Mouse (Mus musculus): ENCODE data around the gene Popdc2. TPM values are rescaled to one million over a fixed set of nuclear protein-coding genes. Genes with fewer than 3 reads are reported as not detected.
A peak's percentile ranks its signal among the peaks of the same experiment; 100 is the strongest.

The Popdc2 gene
- polyA plus RNA-seq, 1 experiment from 2014 or later: 0.59 TPM

DNA sequence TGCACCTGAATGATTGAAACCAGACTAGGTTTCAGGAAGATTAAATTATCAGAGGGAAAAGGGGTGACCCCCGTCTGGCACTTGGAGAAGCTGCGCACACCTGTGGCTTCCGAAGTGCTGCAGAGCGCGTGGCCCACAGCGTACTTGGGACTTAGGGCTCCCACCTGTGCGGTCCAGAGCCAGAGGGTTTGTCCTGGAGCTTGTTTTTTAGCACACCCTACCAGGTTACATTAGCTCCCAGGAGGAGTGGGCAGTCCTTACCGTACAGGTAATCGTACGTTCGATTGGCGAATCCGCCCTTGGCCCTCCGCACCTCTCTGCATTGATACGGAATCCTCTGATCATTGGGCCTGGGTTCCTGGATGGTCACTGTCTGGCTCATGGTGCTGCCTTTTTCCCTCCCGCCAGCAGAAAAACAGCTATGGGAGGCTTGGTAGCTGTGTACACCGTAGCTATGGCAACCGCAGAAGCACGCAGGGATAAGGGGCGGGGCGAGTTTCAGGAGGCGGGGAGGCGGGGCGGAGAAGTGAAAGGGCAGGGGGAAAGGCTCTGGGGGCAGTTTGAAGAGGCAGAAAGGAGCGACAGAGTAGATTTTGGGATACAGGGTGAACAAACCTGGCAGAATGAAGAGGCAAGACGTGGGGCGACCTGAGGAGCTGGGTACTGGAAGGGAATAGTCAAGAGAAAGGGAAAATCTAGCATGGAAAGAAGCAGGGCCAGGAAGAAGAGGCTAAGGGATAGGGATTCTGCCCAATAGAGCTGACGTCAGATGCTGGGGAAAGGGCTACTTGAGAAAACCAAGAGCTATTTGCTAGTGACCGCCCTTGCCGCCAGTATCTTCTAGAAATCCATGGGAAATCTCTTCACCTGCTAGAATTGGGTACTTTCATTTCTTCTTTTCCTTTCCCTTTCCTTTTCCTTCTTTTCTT is 20.3 kb upstream of the Popdc2 start, which contains the start of gene Maats1:
Gene Maats1 (minus strand): TSS at position 748 of the 929 bp plus-strand sequence.
- WGBS: 7% methylated on average over 30 of the region's 30 CpGs
- H3K4me1 ChIP-seq (ENCODE audit: control insufficient read depth, insufficient read depth, low read length): peaks cover 9% of the 10 kb centered on the region
- H3K9ac ChIP-seq (ENCODE audit: low read length): peak within 1 kb of the TSS; percentile 57
- H3K4me3 ChIP-seq (ENCODE audit: low read depth, low read length): peak within 1 kb of the TSS; percentile 29
- DNase-seq (ENCODE audit: low spot score, missing footprints): peak; percentile 98
- H3K27ac ChIP-seq (ENCODE audit: low read depth, low read length): no peak within 1 kb of the TSS
- no peaks in the 10 kb centered on the region for H3K9me3 ChIP-seq (ENCODE audit: control insufficient read depth, low read length)
- peak within 1 kb of the TSS; percentile 66 for H3K4me2 ChIP-seq
- no peaks in the 10 kb centered on the region for H3K27me3 ChIP-seq (ENCODE audit: control insufficient read depth, insufficient read depth, low read length)
- no peaks in the 10 kb centered on the region for H3K36me3 ChIP-seq (ENCODE audit: control insufficient read depth, insufficient read depth, low read length)
- peak; percentile 93 for ATAC-seq (ENCODE audit: low FRiP score)

DNA sequence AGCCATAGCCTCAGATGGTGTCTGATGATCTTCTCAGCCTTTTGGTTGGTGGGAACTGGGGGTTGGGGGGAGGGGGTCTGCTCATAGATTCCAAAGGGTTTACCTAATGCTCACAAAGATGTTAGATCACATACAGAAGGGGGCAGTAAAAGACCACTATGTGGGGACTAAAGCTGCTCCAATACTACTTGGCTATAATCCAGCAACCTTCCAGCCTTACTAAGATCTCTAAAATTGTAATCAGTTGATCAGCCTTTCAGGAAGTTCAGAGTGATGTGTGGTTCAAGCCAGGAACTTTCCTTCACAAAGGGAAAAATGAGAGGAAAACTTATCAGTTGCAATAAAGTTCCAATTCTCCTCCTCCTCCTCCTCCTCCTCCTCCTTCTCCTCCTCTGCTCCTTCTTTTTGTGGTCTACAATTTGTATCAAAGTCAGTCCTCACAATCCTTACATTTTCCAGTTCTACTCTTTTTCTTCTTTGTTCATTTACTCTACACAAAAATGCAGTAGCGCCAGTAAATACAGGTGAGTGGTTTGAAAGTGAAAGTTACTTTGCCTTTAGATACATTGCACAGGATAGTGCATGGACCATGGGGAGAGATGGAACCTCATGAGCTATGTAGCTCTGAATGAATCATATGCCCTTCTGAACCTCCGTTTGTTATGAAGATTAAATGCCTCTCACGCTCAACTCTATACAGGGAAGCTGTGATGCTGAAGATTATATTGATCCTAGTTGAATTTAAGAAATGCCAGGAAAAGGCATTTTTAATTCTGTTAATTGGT is 16.9 kb upstream of the Popdc2 start:
- H3K36me3 ChIP-seq (ENCODE audit: control insufficient read depth, insufficient read depth, low read length): no peaks in the 10 kb centered on the region
- no peak overlapping the region for H3K4me2 ChIP-seq
- H3K4me3 ChIP-seq (ENCODE audit: low read depth, low read length): no peak overlapping the region
- H3K4me1 ChIP-seq (ENCODE audit: control insufficient read depth, insufficient read depth, low read length): peaks cover 13% of the 10 kb centered on the region
- H3K27me3 ChIP-seq (ENCODE audit: control insufficient read depth, insufficient read depth, low read length): no peaks in the 10 kb centered on the region
- H3K27ac ChIP-seq (ENCODE audit: low read depth, low read length): no peak overlapping the region
- DNase-seq (ENCODE audit: low spot score, missing footprints) (peak; percentile 89), ATAC-seq (ENCODE audit: low FRiP score) (no peak)
- 82% methylated on average over 3 of the region's 3 CpGs for WGBS
- H3K9me3 ChIP-seq (ENCODE audit: control insufficient read depth, low read length): no peaks in the 10 kb centered on the region
- no peak overlapping the region for H3K9ac ChIP-seq (ENCODE audit: low read length)

DNA sequence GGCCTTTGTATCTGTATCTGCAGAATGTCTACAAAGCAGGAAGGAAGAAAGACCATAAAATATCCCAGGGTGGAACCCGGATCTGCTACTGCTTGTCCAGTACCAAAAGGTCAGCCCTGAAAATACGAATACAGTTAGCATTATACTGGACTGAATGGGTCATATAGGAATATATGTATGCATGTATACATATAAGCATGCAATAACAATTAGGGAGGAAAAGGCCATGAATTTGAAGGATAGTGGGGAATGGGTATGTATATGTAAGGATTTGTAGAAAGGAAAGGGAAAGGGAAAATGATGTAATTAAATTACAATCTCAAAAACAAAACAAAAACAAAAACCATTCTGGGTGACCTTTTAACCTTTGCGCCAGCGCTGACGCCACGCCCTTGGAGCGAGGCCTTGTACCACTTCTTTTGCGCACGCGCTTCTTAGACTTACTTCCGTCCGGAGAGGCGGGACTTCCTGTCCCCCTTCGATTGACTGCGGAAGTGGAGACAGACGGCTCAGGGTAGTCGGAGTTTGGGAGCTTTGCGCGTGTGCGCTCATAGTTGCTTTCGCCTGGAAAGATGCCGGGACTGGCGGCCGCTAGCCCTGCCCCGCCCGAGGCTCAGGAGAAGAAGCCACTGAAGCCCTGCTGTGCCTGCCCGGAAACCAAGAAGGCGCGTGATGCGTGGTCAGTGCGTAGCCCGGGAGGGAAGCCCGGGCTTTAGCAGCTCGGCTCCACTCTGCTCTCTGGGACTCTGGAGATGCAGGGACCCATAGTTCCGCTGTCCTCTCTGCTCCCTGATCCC is 15.3 kb upstream of the Popdc2 start, which contains the start of the genes Cox17 and Gm21987:
Gene Cox17 (plus strand): TSS at position 463 of the 797 bp plus-strand sequence.
Gene Gm21987 (plus strand): TSS at position 512 of the 797 bp plus-strand sequence.
- Histone ChIP-seq H3K4me2 (peak within 1 kb of the TSS; percentile 65), H3K4me3 (ENCODE audit: low read depth, low read length) (peak within 1 kb of the TSS; percentile 88), H3K36me3 (ENCODE audit: control insufficient read depth, insufficient read depth, low read length) (no peaks in the 10 kb centered on the region; the same call in 1 of the 2 replicates), H3K4me1 (ENCODE audit: control insufficient read depth, insufficient read depth, low read length) (peaks cover 8% of the 10 kb centered on the region), H3K9me3 (ENCODE audit: control insufficient read depth, low read length) (no peaks in the 10 kb centered on the region), H3K27me3 (ENCODE audit: control insufficient read depth, insufficient read depth, low read length) (no peaks in the 10 kb centered on the region), H3K9ac (ENCODE audit: low read length) (peak within 1 kb of the TSS; percentile 93), H3K27ac (ENCODE audit: low read depth, low read length) (peak within 1 kb of the TSS; percentile 73)
- ATAC-seq (ENCODE audit: low FRiP score) (peak; percentile 93), DNase-seq (ENCODE audit: low spot score, missing footprints) (peak; percentile 98)
- WGBS: 3% methylated on average over 35 of the region's 35 CpGs

DNA sequence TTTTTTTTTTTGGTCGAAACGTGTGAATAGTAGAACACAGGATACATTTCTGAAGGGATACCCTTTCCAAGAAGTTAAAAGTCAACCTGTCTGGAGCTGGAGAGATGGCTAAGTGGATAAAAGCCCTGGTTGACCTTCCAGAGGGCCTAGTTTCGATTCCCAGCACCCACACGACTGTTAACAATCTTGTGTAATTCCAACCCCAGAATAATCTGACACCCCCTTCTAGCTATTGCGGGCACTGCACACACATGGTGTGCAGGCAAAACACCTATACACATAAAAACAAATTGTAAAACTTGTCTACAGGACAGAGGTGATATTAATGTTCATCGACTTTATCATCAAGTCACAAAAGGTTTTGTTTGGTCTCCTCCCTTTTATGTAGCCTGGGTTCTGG is 14.4 kb upstream of the Popdc2 start:
- no peaks in the 10 kb centered on the region for H3K9me3 ChIP-seq (ENCODE audit: control insufficient read depth, low read length)
- H3K4me3 ChIP-seq (ENCODE audit: low read depth, low read length): peak overlapping the region; percentile 88
- no peak for DNase-seq (ENCODE audit: low spot score, missing footprints)
- peak overlapping the region; percentile 65 for H3K4me2 ChIP-seq
- H3K27ac ChIP-seq (ENCODE audit: low read depth, low read length): no peak overlapping the region
- no peak for ATAC-seq (ENCODE audit: low FRiP score)
- peak overlapping the region; percentile 41 for H3K9ac ChIP-seq (ENCODE audit: low read length)
- 64% methylated on average over 6 of the region's 6 CpGs for WGBS
- no peaks in the 10 kb centered on the region for H3K27me3 ChIP-seq (ENCODE audit: control insufficient read depth, insufficient read depth, low read length)
- H3K4me1 ChIP-seq (ENCODE audit: control insufficient read depth, insufficient read depth, low read length): peaks cover 5% of the 10 kb centered on the region
- peaks cover 2% of the 10 kb centered on the region; the same call in 1 of the 2 replicates for H3K36me3 ChIP-seq (ENCODE audit: control insufficient read depth, insufficient read depth, low read length)

DNA sequence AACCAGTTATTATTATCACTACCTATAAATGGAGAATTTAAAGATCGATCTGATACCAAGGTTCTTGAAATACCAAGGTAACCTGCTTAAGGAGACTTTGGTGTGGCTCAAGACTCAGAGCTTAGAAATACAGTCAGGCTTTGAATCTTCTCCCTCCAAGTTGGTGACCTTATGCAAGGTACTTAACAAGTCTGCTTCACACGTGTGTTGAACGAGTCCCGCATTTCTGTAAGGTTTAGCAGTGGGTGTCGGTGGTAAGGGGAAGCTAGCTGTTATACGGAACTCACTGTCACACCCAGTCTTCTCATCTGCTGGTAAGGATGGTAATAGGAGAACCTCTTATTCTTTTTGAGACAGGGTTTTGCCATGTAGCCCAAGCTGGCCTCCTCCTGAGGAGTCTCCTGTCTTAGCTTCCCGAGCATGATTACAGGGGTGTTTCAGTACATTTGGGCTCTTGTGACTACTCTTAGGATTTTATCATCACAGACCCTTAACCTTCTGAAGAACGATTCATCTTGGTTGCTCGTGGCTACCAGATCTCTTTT is 13.7 kb upstream of the Popdc2 start:
- H3K4me3 ChIP-seq (ENCODE audit: low read depth, low read length): no peak overlapping the region
- ATAC-seq (ENCODE audit: low FRiP score): no peak
- peak overlapping the region; percentile 4; the same call in 1 of the 2 replicates for H3K4me2 ChIP-seq
- peaks cover 2% of the 10 kb centered on the region; the same call in 1 of the 2 replicates for H3K36me3 ChIP-seq (ENCODE audit: control insufficient read depth, insufficient read depth, low read length)
- WGBS: 92% methylated on average over 9 of the region's 9 CpGs
- H3K27ac ChIP-seq (ENCODE audit: low read depth, low read length): no peak overlapping the region
- H3K9me3 ChIP-seq (ENCODE audit: control insufficient read depth, low read length): no peaks in the 10 kb centered on the region
- DNase-seq (ENCODE audit: low spot score, missing footprints): no peak
- peaks cover 5% of the 10 kb centered on the region for H3K4me1 ChIP-seq (ENCODE audit: control insufficient read depth, insufficient read depth, low read length)
- no peak overlapping the region for H3K9ac ChIP-seq (ENCODE audit: low read length)
- H3K27me3 ChIP-seq (ENCODE audit: control insufficient read depth, insufficient read depth, low read length): no peaks in the 10 kb centered on the region

DNA sequence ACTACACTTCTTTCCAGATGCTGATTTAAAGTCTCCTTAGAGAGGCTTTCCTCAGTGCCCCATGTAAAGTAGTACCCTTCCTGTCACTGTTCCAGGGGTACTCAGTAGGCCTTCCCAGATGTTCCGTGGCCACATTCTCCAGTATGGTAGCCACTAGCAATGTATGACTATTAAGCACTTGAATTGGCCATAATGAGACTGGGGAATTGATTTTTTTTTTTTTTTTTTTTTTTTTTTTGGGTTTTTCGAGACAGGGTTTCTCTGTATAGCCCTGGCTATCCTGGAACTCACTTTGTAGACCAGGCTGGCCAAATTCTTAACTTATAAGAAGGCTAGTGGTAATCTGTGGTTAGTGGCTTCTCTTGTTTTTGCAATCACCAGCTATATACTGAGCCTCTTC is 12.1 kb upstream of the Popdc2 start:
- Histone ChIP-seq H3K4me2 (no peak overlapping the region), H3K4me3 (ENCODE audit: low read depth, low read length) (no peak overlapping the region), H3K4me1 (ENCODE audit: control insufficient read depth, insufficient read depth, low read length) (peaks cover 5% of the 10 kb centered on the region), H3K27me3 (ENCODE audit: control insufficient read depth, insufficient read depth, low read length) (no peaks in the 10 kb centered on the region), H3K9me3 (ENCODE audit: control insufficient read depth, low read length) (no peaks in the 10 kb centered on the region), H3K36me3 (ENCODE audit: control insufficient read depth, insufficient read depth, low read length) (peaks cover 2% of the 10 kb centered on the region; the same call in 1 of the 2 replicates), H3K27ac (ENCODE audit: low read depth, low read length) (no peak overlapping the region), H3K9ac (ENCODE audit: low read length) (no peak overlapping the region)
- no peak for ATAC-seq (ENCODE audit: low FRiP score)
- WGBS: 87% methylated on average over 2 of the region's 2 CpGs
- no peak for DNase-seq (ENCODE audit: low spot score, missing footprints)

DNA sequence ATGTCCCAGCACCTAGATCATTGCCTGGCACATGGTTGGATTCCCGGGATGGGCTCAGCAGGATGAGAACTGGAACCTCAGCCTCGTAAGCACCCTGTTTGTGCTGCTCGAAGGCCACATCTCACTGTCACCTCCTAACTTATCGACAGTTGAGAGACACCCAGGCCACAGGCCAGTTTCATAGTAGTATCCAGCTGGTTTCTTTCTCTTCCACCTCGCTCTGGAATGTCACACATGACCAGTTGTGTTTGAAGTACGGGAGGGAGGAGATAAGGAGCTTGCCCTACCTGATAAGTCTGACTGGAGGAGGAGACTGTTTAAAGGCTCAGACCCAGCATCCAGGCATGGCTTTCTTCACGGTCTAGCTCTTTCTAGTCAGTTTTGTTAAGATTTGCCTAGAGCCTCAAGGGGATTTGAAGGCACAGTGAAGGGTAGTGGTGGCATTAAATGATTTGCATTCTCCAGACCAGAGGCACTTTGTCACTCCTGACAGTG is 11.6 kb upstream of the Popdc2 start:
- no peak overlapping the region for H3K9ac ChIP-seq (ENCODE audit: low read length)
- H3K4me3 ChIP-seq (ENCODE audit: low read depth, low read length): no peak overlapping the region
- ATAC-seq (ENCODE audit: low FRiP score) (no peak), DNase-seq (ENCODE audit: low spot score, missing footprints) (no peak)
- H3K36me3 ChIP-seq (ENCODE audit: control insufficient read depth, insufficient read depth, low read length): peaks cover 2% of the 10 kb centered on the region; the same call in 1 of the 2 replicates
- no peaks in the 10 kb centered on the region for H3K27me3 ChIP-seq (ENCODE audit: control insufficient read depth, insufficient read depth, low read length)
- no peak overlapping the region for H3K27ac ChIP-seq (ENCODE audit: low read depth, low read length)
- WGBS: 89% methylated on average over 7 of the region's 7 CpGs
- peaks cover 5% of the 10 kb centered on the region for H3K4me1 ChIP-seq (ENCODE audit: control insufficient read depth, insufficient read depth, low read length)
- no peaks in the 10 kb centered on the region for H3K9me3 ChIP-seq (ENCODE audit: control insufficient read depth, low read length)
- no peak overlapping the region for H3K4me2 ChIP-seq

DNA sequence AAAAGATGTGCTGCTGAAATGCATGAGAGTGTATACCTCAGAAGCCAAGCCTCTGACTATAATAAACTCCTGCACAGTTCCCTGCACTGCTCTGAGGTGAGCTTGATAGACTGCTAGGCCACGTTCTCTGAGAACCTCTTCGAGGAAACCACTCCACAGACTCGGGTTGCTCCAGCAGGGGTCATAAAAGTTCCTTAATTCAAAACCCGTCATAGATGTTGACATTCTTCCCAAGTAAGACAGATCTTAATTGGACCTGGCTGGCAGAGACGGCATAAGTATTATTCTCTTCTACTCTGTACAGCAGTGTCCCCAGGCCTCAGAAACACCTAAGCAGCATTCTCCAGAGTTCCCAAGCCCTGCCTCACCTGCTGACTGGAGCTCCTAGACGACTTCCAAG is 11.1 kb upstream of the Popdc2 start:
- H3K27ac ChIP-seq (ENCODE audit: low read depth, low read length): no peak overlapping the region
- ATAC-seq (ENCODE audit: low FRiP score): no peak
- WGBS: 89% methylated on average over 6 of the region's 6 CpGs
- no peaks in the 10 kb centered on the region for H3K27me3 ChIP-seq (ENCODE audit: control insufficient read depth, insufficient read depth, low read length)
- H3K9me3 ChIP-seq (ENCODE audit: control insufficient read depth, low read length): no peaks in the 10 kb centered on the region
- H3K4me2 ChIP-seq: no peak overlapping the region
- peaks cover 5% of the 10 kb centered on the region for H3K4me1 ChIP-seq (ENCODE audit: control insufficient read depth, insufficient read depth, low read length)
- H3K4me3 ChIP-seq (ENCODE audit: low read depth, low read length): no peak overlapping the region
- H3K36me3 ChIP-seq (ENCODE audit: control insufficient read depth, insufficient read depth, low read length): peaks cover 2% of the 10 kb centered on the region; the same call in 1 of the 2 replicates
- no peak overlapping the region for H3K9ac ChIP-seq (ENCODE audit: low read length)
- no peak for DNase-seq (ENCODE audit: low spot score, missing footprints)
